Mouse (Mus musculus) bone marrow, adult 2 months (tissue): Measurements from ENCODE around the gene Wasf3.

ENCODE experiments used
- CTCF ChIP-seq: fragments of 200-500 bp; IDR thresholded peaks from 2 replicates; pipeline ENCODE4 v1.5.1; 2011; ENCODE audit warnings: low read length, control low read depth; ENCODE audit not compliant: control insufficient read depth, insufficient read depth
- POLR2A ChIP-seq: fragments of 200-500 bp; IDR thresholded peaks from 2 replicates; pipeline ENCODE4 v1.6.1; 2011; ENCODE audit warnings: low read depth, mild to moderate bottlenecking, control low read depth, low read length, borderline replicate concordance; ENCODE audit not compliant: control insufficient read depth

- TF ChIP-seq POLR2A, result no peak
- no peak for TF ChIP-seq CTCF
Observed at GRCm38 (mm10) chr5:146414611-146415010, 29.8 kb downstream of the Wasf3 start.
